Mouse (Mus musculus): Measurements from ENCODE around the gene Tfrc. TPM values are rescaled to one million over a fixed set of nuclear protein-coding genes. Genes with fewer than 3 reads are reported as not detected.

The Tfrc gene
- total and polyA plus RNA-seq, 2 experiments from 2014 or later = 39.8 to 51.2 TPM

DNA sequence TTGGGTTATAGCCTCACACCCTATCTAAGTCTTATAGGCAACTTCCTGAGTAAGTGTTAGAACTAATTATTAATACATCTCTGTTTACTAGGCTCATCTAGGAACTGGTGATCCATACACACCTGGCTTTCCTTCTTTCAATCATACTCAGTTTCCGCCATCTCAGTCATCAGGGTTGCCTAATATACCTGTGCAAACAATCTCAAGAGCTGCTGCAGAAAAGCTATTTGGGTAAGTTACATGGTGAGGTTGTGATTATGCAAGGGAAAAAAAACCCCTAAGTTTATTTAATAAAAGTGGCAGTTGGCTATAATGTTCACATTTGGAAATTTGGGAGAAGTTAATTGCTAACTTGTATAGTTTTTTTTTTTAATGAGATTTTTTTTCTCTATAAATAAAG, 10.2 kb downstream of the Tfrc start:
- Histone ChIP-seq H3K27ac (ENCODE audit: low read depth, low read length) (no peak overlapping the region), H3K9me3 (ENCODE audit: low read length) (no peaks in the 10 kb centered on the region), H3K4me3 (ENCODE audit: low read depth, low read length) (no peak overlapping the region), H3K9ac (replicated peaks; ENCODE audit: low read length, poor library complexity, severe bottlenecking) (no peak overlapping the region), H3K4me1 (ENCODE audit: insufficient read depth, low read length) (no peaks in the 10 kb centered on the region), H3K36me3 (ENCODE audit: insufficient read depth, low read length) (peaks cover 41% of the 10 kb centered on the region), H3K4me2 (ENCODE audit: low read depth, low read length, poor library complexity, severe bottlenecking) (no peak overlapping the region), H3K27me3 (ENCODE audit: insufficient read depth, low read length) (no peaks in the 10 kb centered on the region)
- WGBS = 97% methylated on average over 1 of the region's 1 CpGs
- TF ChIP-seq CTCF (IDR thresholded peaks at IDR 0.05) = no peak
- ATAC-seq (ENCODE audit: low FRiP score) (no peak), DNase-seq (ENCODE audit: low spot score) (no peak)

DNA sequence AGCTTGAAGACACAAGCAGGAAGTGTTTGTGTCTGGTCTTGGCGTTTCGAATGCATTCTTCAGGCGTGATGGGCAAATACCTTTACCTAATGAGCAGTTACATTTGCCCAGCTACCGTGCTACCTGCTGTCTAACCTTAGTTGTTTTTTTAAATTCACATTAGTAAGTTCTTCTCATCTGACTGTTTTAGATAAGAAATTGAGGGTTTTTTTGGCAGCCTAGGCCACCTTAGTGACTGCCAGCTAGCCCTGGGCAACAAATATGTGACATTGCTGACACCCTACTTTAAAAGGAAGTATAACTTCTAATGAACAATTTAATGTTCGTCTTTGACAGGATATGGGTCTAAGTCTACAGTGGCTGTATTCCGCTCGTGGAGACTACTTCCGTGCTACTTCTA, 19.4 kb downstream of the Tfrc start:
- ATAC-seq (ENCODE audit: low FRiP score) (no peak), DNase-seq (ENCODE audit: low spot score) (no peak)
- Histone ChIP-seq H3K36me3 (ENCODE audit: insufficient read depth, low read length) (peaks cover 58% of the 10 kb centered on the region), H3K9me3 (ENCODE audit: low read length) (no peaks in the 10 kb centered on the region), H3K27ac (ENCODE audit: low read depth, low read length) (no peak overlapping the region), H3K9ac (replicated peaks; ENCODE audit: low read length, poor library complexity, severe bottlenecking) (no peak overlapping the region), H3K4me2 (ENCODE audit: low read depth, low read length, poor library complexity, severe bottlenecking) (no peak overlapping the region), H3K4me1 (ENCODE audit: insufficient read depth, low read length) (no peaks in the 10 kb centered on the region), H3K27me3 (ENCODE audit: insufficient read depth, low read length) (no peaks in the 10 kb centered on the region), H3K4me3 (ENCODE audit: low read depth, low read length) (no peak overlapping the region)
- WGBS = 93% methylated on average over 8 of the region's 8 CpGs
- TF ChIP-seq CTCF (IDR thresholded peaks at IDR 0.05) = no peak

DNA sequence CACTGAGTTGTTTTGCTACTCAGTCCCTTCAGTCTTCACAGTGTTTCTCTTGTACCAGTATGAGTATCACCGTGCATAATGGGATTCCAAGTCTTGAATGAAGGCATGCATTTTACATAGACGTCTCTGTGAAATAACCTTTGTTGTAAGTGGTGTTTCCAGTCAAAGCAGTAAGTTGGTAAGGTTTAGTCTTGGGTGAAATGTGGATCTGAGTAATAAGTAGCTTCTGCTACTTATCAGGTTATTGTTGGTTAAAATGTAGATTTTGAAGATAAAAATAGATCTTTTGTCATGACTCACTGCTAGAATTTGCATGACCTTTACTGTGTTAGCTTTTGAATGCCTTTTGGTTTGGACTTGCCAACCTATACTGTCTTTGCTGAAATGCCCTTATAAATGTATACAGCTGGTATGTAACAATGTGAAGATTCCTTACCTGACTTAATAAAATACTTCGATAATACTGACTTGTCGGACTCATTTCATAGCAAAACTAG, 23.7 kb downstream of the Tfrc start:
- TF ChIP-seq CTCF (IDR thresholded peaks at IDR 0.05) = no peak
- Histone ChIP-seq H3K36me3 (ENCODE audit: insufficient read depth, low read length) (peaks cover 33% of the 10 kb centered on the region), H3K4me2 (ENCODE audit: low read depth, low read length, poor library complexity, severe bottlenecking) (no peak overlapping the region), H3K9ac (replicated peaks; ENCODE audit: low read length, poor library complexity, severe bottlenecking) (no peak overlapping the region), H3K4me1 (ENCODE audit: insufficient read depth, low read length) (no peaks in the 10 kb centered on the region), H3K27ac (ENCODE audit: low read depth, low read length) (no peak overlapping the region), H3K4me3 (ENCODE audit: low read depth, low read length) (no peak overlapping the region), H3K9me3 (ENCODE audit: low read length) (no peaks in the 10 kb centered on the region), H3K27me3 (ENCODE audit: insufficient read depth, low read length) (no peaks in the 10 kb centered on the region)
- WGBS = 63% methylated on average over 4 of the region's 4 CpGs
- ATAC-seq (ENCODE audit: low FRiP score) = no peak
- DNase-seq (ENCODE audit: low spot score) = no peak

DNA sequence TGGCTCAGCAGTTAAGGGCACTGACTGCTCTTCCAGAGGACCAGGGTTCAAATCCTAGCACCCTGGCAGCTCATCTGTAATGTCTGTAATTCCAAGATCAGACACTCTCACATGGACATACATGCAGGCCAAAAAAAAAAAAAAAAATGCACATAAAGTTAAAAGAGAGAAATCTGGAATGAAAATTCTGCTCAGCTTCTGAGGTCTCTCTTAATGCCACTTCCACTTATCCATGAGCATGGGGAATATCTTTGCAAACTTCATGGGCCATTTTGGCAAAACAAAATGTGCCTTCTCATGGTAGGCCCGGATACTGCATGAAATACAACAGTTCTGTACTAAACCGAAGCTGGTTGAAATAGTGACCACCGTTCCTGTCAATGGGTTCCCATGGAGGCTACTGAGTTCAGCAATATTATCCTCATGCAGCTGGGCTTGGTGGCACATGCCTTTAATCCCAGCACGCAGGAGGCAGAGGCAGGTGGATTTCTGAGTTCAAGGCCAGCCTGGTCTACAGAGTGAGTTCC, 24.8 kb downstream of the Tfrc start:
- Histone ChIP-seq H3K9me3 (ENCODE audit: low read length) (no peaks in the 10 kb centered on the region), H3K4me1 (ENCODE audit: insufficient read depth, low read length) (no peaks in the 10 kb centered on the region), H3K4me2 (ENCODE audit: low read depth, low read length, poor library complexity, severe bottlenecking) (no peak overlapping the region), H3K27me3 (ENCODE audit: insufficient read depth, low read length) (no peaks in the 10 kb centered on the region), H3K4me3 (ENCODE audit: low read depth, low read length) (no peak overlapping the region), H3K9ac (replicated peaks; ENCODE audit: low read length, poor library complexity, severe bottlenecking) (no peak overlapping the region), H3K36me3 (ENCODE audit: insufficient read depth, low read length) (peaks cover 25% of the 10 kb centered on the region), H3K27ac (ENCODE audit: low read depth, low read length) (no peak overlapping the region)
- WGBS = 94% methylated on average over 4 of the region's 4 CpGs
- TF ChIP-seq CTCF (IDR thresholded peaks at IDR 0.05) = no peak
- ATAC-seq (ENCODE audit: low FRiP score) (no peak), DNase-seq (ENCODE audit: low spot score) (no peak)

DNA sequence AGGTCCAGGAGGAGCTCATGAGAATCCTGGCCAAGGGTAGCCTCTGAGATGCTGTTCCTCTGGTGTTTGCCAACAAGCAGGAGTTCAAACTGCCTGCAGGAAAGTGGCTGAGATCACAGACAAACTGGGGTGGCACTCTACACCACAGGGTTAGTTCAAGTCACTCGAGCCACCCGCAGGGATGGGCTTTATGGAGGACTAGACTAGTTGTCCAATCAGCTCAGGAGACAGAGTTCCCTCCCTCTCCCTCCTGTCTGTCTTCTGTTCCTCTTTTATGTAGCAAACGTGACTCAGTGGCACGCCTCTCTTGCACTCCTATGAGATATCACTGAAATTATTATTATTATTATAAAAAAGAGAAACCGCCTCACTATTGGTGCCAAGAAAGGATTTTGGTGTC, 25.5 kb downstream of the Tfrc start:
- Histone ChIP-seq H3K27ac (ENCODE audit: low read depth, low read length) (no peak overlapping the region), H3K9me3 (ENCODE audit: low read length) (no peaks in the 10 kb centered on the region), H3K4me2 (ENCODE audit: low read depth, low read length, poor library complexity, severe bottlenecking) (no peak overlapping the region), H3K9ac (replicated peaks; ENCODE audit: low read length, poor library complexity, severe bottlenecking) (no peak overlapping the region), H3K4me1 (ENCODE audit: insufficient read depth, low read length) (no peaks in the 10 kb centered on the region), H3K27me3 (ENCODE audit: insufficient read depth, low read length) (no peaks in the 10 kb centered on the region), H3K36me3 (ENCODE audit: insufficient read depth, low read length) (peaks cover 20% of the 10 kb centered on the region), H3K4me3 (ENCODE audit: low read depth, low read length) (no peak overlapping the region)
- ATAC-seq (ENCODE audit: low FRiP score) (no peak), DNase-seq (ENCODE audit: low spot score) (no peak)
- no peak for TF ChIP-seq CTCF (IDR thresholded peaks at IDR 0.05)
- 85% methylated on average over 5 of the region's 5 CpGs for WGBS

DNA sequence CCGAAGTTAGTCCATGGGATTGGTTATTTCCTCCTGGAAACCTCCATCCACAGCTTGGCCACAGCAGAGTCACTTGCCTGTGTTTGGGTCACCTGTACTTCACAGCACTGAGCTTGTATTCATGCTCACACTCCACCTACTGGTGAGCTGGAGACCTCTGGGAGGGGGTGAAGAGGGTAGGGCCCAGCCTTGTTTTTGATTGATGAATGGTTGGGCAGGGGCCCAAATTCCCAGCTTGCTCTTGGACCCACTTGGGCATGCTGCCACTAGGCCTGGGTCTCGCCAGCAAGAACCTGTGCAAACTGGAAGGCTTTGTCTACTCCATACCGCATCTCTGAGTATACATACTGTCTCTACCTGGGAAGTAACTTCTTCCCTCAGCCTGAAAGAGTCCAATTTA, 26.6 kb downstream of the Tfrc start:
- peaks cover 12% of the 10 kb centered on the region; the same call in 1 of the 2 replicates for H3K36me3 ChIP-seq (ENCODE audit: insufficient read depth, low read length)
- H3K27ac ChIP-seq (ENCODE audit: low read depth, low read length) = no peak overlapping the region
- ATAC-seq (ENCODE audit: low FRiP score) (peak; percentile 34; the same call in 1 of the 2 replicates), DNase-seq (ENCODE audit: low spot score) (peak; percentile 49)
- H3K9me3 ChIP-seq (ENCODE audit: low read length) = no peaks in the 10 kb centered on the region
- H3K4me3 ChIP-seq (ENCODE audit: low read depth, low read length) = no peak overlapping the region
- H3K4me1 ChIP-seq (ENCODE audit: insufficient read depth, low read length) = no peaks in the 10 kb centered on the region
- no peak overlapping the region for H3K4me2 ChIP-seq (ENCODE audit: low read depth, low read length, poor library complexity, severe bottlenecking)
- no peak overlapping the region for H3K9ac ChIP-seq (replicated peaks; ENCODE audit: low read length, poor library complexity, severe bottlenecking)
- WGBS = 76% methylated on average over 3 of the region's 3 CpGs
- peak; percentile 47 for TF ChIP-seq CTCF (IDR thresholded peaks at IDR 0.05)
- H3K27me3 ChIP-seq (ENCODE audit: insufficient read depth, low read length) = no peaks in the 10 kb centered on the region

Measured in midbrain, postnatal 0 days (tissue).